Comparison of ENCODE assay signal across 9 mouse cellular contexts in the genomic region with DNA sequence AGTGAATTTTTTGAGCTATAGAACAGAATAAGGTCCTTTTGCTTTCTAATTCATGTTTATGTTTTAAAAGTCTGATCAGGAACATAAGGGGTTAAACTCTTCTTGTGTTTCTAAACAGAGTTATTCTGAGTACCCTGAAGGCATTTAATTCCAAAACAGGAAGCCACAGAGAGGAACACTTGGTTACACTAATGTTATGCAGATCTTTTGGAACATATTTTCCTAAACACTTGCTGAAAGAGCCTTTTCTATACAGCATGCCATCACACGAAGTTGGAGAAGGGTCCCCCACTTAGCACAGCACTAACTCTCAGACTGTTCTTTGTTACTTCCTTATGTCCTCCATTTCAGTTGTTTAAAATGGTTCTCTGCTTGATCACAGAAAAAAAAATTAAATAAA.
A peak's percentile ranks its signal among the peaks of the same experiment; 100 is the strongest.
DNase-seq lines count a peak whose midpoint lies in the region; ATAC-seq and TF ChIP-seq lines count a peak whose summit lies in the region.
"Had no signal": no experiment of that assay in that cellular context is flagged by ENCODE, and none has a peak within 500 bp of the region (broad histone marks: within the 10 kb centered on the region; RNA-seq: fewer than 3 reads in every experiment).

No protein-coding gene starts in this region.

- TF ChIP-seq CTCF in liver, postnatal 0 days (IDR thresholded peaks at IDR 0.05; ENCODE audit: low read depth): no peak

- 0 out of 2 replicates have a peak, but pooled peaks have one; percentile 9 for TF ChIP-seq EP300 in liver, postnatal 0 days (IDR thresholded peaks at IDR 0.05; ENCODE audit: low read depth)

- intact Hi-C loops in left cerebral cortex, postnatal 10 days (cut with DNase I): loop anchor here (5.0 to 10.0 kb wide), 2 partner anchors 126 to 271 kb away; no protein-coding TSS in a partner anchor

- ATAC-seq in liver, postnatal 0 days: peak; percentile 25
- ATAC-seq in hematopoietic stem cell, adult 5-6 weeks (replicated peaks in 1 of 2; ENCODE audit: insufficient read depth in 1 of 2, low FRiP score in 2 of 2, low TSS enrichment in 1 of 2, low read depth in 1 of 2, poor library complexity in 2 of 2, severe bottlenecking in 2 of 2): peak; percentile 64 to 68; a peak in 3 of 4 replicates
- ATAC-seq in midbrain, embryonic 16.5 days: peak; percentile 43; the same call in 1 of the 2 replicates
- no peak for ATAC-seq in erythroid progenitor cell, adult 5-6 weeks (replicated peaks; ENCODE audit: low FRiP score, poor library complexity, severe bottlenecking)

- H3K27me3 ChIP-seq in liver, postnatal 0 days (ENCODE audit: insufficient read depth, low read length): no peaks in the 10 kb centered on the region
- no peaks in the 10 kb centered on the region for H3K27me3 ChIP-seq in midbrain, embryonic 16.5 days (ENCODE audit: control insufficient read depth, insufficient read depth, low read depth, low read length)
- H3K27me3 ChIP-seq: megakaryocyte, embryonic 14.5 days had no signal

- peaks cover 5% of the 10 kb centered on the region; the same call in 1 of the 2 replicates for H3K4me1 ChIP-seq in liver, postnatal 0 days (ENCODE audit: insufficient read depth)
- peaks cover 14% of the 10 kb centered on the region for H3K4me1 ChIP-seq in midbrain, embryonic 16.5 days (ENCODE audit: control insufficient read depth, insufficient read depth, low read length)

- H3K4me2 ChIP-seq in liver, postnatal 0 days (ENCODE audit: low read depth, low read length): no peak overlapping the region
- no peak overlapping the region for H3K4me2 ChIP-seq in midbrain, embryonic 16.5 days (ENCODE audit: low read length)

- H3K9me3 ChIP-seq in liver, postnatal 0 days (ENCODE audit: low read length): no peaks in the 10 kb centered on the region
- no peaks in the 10 kb centered on the region for H3K9me3 ChIP-seq in midbrain, embryonic 16.5 days (replicated peaks; ENCODE audit: control insufficient read depth, low read length, poor library complexity, severe bottlenecking)

- 12% methylated on average over 1 of the region's 1 CpGs for WGBS in liver, postnatal 0 days (ENCODE audit: insufficient replicate concordance)
- 21% methylated on average over 1 of the region's 1 CpGs for WGBS in midbrain, embryonic 16.5 days

- no peak overlapping the region for H3K4me3 ChIP-seq in liver, postnatal 0 days (ENCODE audit: low read depth, low read length)
- no peak overlapping the region for H3K4me3 ChIP-seq in midbrain, embryonic 16.5 days (ENCODE audit: low read depth, low read length)
- H3K4me3 ChIP-seq: megakaryocyte, embryonic 14.5 days had no signal

- H3K27ac ChIP-seq in liver, postnatal 0 days (ENCODE audit: low read depth): no peak overlapping the region
- no peak overlapping the region for H3K27ac ChIP-seq in midbrain, embryonic 16.5 days (ENCODE audit: low read length)

- no peak for DNase-seq in liver, postnatal 0 days
- DNase-seq in liver (no peak), adipocyte (ENCODE audit: low spot score) (no peak)
- peak; percentile 9 for DNase-seq in brain, adult 2 months (ENCODE audit: low read depth, low spot score)
- no peak for DNase-seq in left cerebral cortex, postnatal 10 days (ENCODE audit: extremely low spot score in 1 of 2, low spot score in 2 of 2)

- H3K9ac ChIP-seq in liver, postnatal 0 days (replicated peaks): no peak overlapping the region
- H3K9ac ChIP-seq in midbrain, embryonic 16.5 days (ENCODE audit: low read depth, low read length): no peak overlapping the region

- H3K36me3 ChIP-seq in liver, postnatal 0 days (replicated peaks; ENCODE audit: insufficient read depth, low read length): no peaks in the 10 kb centered on the region
- H3K36me3 ChIP-seq in midbrain, embryonic 16.5 days (ENCODE audit: control insufficient read depth, insufficient read depth, low read length): no peaks in the 10 kb centered on the region
